Mouse (Mus musculus) urinary bladder, postnatal 36 days (tissue): ENCODE results near the gene Gm21560.
"Not testable (repeated sequence)": the region's sequence is repeated elsewhere in the genome, so short reads cannot be mapped to it uniquely, and the experiment has no call there.

ENCODE experiments used
- DNase-seq, 2 experiments: peaks; one replicate each; pipeline ENCODE4 v3.0.0; 2022; ENCODE audit warnings: low spot score in 2 of 2, mixed read lengths in 1 of 2

The Gm21560 gene

GRCm38 (mm10) chr14:6219192-6219591, at the start of gene Gm21560:
TSS of gene Gm21560 (minus strand) at chr14:6219292.
- DNase-seq, result not testable (repeated sequence)

- DNase-seq, result not testable (repeated sequence)
These were observed 55.6 kb downstream of the Gm21560 start for GRCm38 (mm10) chr14:6163538-6163937.

- DNase-seq, result not testable (repeated sequence)
These were observed 58.0 kb downstream of the Gm21560 start for GRCm38 (mm10) chr14:6161085-6161484.
